Mouse (Mus musculus) embryo, embryonic 11 days (tissue): ENCODE results near the gene Tuba1a.
"Not testable (repeated sequence)": the region's sequence is repeated elsewhere in the genome, so short reads cannot be mapped to it uniquely, and the experiment has no call there.

Experiments
- DNase-seq: peaks from one replicate; pipeline ENCODE4 v3.0.0-alpha.2; 2015

Gene Tuba1a

GRCm38 (mm10) chr15:98954425-98955253 lies 1.1 kb upstream of the Tuba1a start:
- DNase-seq: peak; percentile 77

GRCm38 (mm10) chr15:98952751-98953400 lies 627 bp downstream of the Tuba1a start:
- peak; percentile 91 for DNase-seq

- peak; percentile 36 for DNase-seq
These were observed 1.4 kb downstream of the Tuba1a start for GRCm38 (mm10) chr15:98952063-98952455.

- not testable (repeated sequence) for DNase-seq
These were observed 2.1 kb downstream of the Tuba1a start for GRCm38 (mm10) chr15:98951122-98952062.

- DNase-seq: no peak
These were observed 4.0 kb downstream of the Tuba1a start for GRCm38 (mm10) chr15:98949607-98949892.

GRCm38 (mm10) chr15:98948857-98949606 lies 4.5 kb downstream of the Tuba1a start:
- DNase-seq: no peak

GRCm38 (mm10) chr15:98948382-98948781 lies 5.1 kb downstream of the Tuba1a start:
- DNase-seq: no peak

- no peak for DNase-seq
These were observed 5.6 kb downstream of the Tuba1a start for GRCm38 (mm10) chr15:98947884-98948283.

- no peak for DNase-seq
These were observed 10.4 kb downstream of the Tuba1a start for GRCm38 (mm10) chr15:98943133-98943532.

GRCm38 (mm10) chr15:98942081-98942480 lies 11.4 kb downstream of the Tuba1a start:
- DNase-seq: no peak

GRCm38 (mm10) chr15:98941539-98941938 lies 12.0 kb downstream of the Tuba1a start:
- no peak for DNase-seq

GRCm38 (mm10) chr15:98940816-98941215 lies 12.7 kb downstream of the Tuba1a start:
- DNase-seq: no peak

- peak; percentile 98 for DNase-seq
These were observed 19.2 kb downstream of the Tuba1a start, which contains the start of gene Tuba1b for GRCm38 (mm10) chr15:98934217-98934839. Tuba1b (minus strand) TSS chr15:98934565.

GRCm38 (mm10) chr15:98933833-98934216 lies 19.7 kb downstream of the Tuba1a start:
- peak; percentile 99 for DNase-seq

- not testable (repeated sequence) for DNase-seq
These were observed 20.4 kb downstream of the Tuba1a start for GRCm38 (mm10) chr15:98933004-98933671.

GRCm38 (mm10) chr15:98930998-98931397 lies 22.5 kb downstream of the Tuba1a start:
- DNase-seq: no peak

- DNase-seq: no peak
These were observed 23.3 kb downstream of the Tuba1a start for GRCm38 (mm10) chr15:98930017-98930734.

GRCm38 (mm10) chr15:98928598-98929240 lies 24.8 kb downstream of the Tuba1a start:
- DNase-seq: peak; percentile 89

- DNase-seq: no peak
These were observed 25.9 kb downstream of the Tuba1a start for GRCm38 (mm10) chr15:98927566-98927965.

- no peak for DNase-seq
These were observed 28.8 kb downstream of the Tuba1a start for GRCm38 (mm10) chr15:98924682-98925081.
